Mouse (Mus musculus): ENCODE measurements around the gene Tmem274.
"Not testable (repeated sequence)": the region's sequence is repeated elsewhere in the genome, so short reads cannot be mapped to it uniquely, and the experiment has no call there.

Gene Tmem274

GRCm38 (mm10) chr4:149477078-149477477 lies at the start of gene Tmem274:
Gene Tmem274, plus strand, starts transcription at chr4:149477378.
- no peak for DNase-seq (ENCODE audit: low read depth, low spot score)

DNA sequence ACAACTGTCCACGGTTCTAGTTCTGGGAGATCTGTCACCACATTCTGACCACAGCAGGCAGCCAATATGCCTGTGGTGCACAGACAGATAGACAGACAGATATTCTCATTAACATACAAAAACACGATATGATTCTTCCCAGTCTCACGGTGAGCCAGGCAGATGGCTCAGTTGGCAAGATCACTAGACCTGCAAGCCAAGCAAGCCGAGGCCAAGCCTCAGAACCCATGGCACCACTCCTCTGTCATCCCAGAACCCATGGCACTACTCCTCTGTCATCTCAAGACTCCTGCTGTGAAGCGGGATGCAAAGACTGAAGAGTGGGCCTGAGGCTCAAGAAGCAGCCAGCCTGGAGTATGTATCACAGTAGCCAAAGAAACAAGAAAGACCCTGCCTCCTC lies 47.6 kb upstream of the Tmem274 start:
- DNase-seq (ENCODE audit: low read depth, low spot score): no peak

DNA sequence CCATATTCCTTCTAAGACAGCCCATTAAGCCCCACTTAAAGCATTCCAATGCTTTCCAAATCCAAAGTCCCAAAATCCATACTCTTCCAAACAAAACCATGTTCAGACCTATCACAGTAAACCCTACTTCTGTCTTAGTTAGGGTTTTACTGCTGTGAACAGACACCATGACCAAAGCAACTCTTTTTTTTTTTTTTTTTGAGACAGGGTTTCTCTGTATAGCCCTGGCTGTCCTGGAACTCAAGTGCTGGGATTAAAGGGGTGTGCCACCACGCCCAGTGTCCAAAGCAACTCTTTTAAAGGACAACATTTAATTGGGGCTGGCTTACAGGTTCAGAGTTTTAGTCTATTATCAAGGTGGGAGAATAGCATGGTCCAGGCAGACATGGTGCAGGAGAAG lies 45.3 kb upstream of the Tmem274 start:
- not testable (repeated sequence) for DNase-seq (ENCODE audit: low read depth, low spot score)

DNA sequence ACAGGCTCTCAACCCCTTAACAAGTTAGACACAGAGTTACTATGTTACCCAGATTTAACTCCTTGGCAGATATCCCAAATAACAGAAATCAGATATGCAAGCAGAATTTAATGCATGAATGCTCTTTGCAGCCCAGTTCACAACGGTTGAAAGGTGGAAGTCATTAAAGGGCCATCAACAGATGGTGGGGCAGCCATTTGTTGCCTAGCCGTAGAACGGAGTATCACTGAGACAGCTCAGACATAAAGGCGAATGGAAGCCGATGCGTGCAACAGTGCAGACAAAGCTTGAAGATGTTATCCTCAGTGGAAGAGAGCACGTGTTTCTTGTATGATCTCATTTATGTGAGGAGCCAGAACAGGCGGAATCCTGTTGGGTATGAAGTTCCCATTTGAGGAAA lies 36.6 kb upstream of the Tmem274 start:
- DNase-seq (ENCODE audit: low read depth, low spot score): no peak

DNA sequence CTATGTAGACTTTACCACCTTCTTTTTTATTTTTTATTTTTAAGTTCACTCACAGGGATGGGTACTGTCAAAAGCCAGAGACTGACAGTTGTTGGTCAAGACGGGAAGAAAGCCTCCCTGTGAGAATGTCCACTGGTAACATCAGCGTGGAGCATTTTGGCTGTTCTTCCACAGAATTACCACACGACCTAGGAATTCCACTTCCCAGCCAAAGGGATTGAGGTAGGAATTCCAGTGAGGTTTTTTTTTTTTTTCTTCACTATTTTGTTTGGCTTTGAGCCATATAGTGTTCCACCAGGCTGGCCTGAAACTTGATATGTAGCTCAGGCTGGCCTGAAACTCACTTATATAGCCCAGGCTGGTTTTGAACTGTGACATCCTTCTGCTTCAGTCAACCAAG lies 34.7 kb upstream of the Tmem274 start:
- DNase-seq (ENCODE audit: low read depth, low spot score): no peak

- no peak for DNase-seq (ENCODE audit: low read depth, low spot score)
These were observed 32.7 kb upstream of the Tmem274 start for GRCm38 (mm10) chr4:149444465-149444864.

GRCm38 (mm10) chr4:149444964-149445701 lies 32.0 kb upstream of the Tmem274 start:
- DNase-seq (ENCODE audit: low read depth, low spot score): peak; percentile 92

DNA sequence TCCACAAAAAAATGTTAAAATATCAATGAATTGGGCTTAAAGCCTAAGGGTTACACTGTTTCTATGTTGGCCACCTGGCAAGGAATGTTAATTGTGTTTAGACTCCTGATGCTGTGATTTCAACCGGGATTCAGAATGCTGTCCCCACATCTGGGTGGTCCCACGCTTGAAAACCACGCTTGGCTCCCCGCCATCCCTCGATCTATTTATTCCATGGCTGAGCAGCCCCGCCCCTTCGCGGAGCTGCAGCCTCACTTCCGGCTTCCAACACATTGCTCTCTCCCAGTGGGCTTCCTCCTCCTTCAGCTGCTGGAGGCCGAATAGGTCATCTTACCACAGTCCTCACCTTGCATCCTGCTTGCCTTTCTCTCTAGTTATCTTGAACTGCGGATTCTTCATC lies 31.3 kb upstream of the Tmem274 start:
- DNase-seq (ENCODE audit: low read depth, low spot score): no peak

DNA sequence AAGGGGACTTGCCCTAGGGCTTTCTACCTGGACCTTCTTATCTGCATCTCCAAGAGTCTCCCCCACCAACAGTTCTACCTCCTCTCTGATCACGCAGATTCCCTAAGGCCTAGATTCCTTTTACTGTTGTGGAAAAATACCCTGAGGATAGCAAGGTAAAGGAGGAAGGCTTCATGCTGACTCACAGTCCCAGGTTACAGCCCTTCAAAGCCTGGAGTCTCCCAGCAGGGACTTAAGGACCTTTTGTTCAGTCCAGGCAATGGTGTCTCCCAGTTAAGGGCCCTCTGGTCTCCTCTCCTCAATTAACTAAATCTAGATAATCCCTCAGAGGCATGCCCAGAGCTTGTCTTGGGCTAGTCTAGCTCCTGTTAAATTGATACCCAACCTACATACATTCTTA lies 30.9 kb upstream of the Tmem274 start:
- DNase-seq (ENCODE audit: low read depth, low spot score): no peak

DNA sequence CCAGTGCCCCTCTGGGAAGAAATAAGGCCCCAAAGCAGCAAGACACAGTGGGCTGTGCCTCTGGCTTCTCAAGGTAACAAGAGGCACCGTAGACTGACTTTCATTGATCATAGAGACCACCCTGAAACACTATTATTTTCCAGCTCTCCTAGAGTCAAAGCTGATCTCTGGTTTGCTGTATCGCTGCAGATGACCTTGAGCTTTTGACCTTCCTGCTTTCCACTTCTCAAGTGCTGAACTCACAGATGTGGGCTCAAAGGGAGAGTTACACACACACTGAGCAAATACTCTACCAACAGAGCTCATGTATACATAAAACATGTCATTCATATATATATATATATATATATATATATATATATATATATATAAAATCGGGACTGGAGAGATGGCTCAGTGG lies 26.5 kb upstream of the Tmem274 start:
- no peak for DNase-seq (ENCODE audit: low read depth, low spot score)

DNA sequence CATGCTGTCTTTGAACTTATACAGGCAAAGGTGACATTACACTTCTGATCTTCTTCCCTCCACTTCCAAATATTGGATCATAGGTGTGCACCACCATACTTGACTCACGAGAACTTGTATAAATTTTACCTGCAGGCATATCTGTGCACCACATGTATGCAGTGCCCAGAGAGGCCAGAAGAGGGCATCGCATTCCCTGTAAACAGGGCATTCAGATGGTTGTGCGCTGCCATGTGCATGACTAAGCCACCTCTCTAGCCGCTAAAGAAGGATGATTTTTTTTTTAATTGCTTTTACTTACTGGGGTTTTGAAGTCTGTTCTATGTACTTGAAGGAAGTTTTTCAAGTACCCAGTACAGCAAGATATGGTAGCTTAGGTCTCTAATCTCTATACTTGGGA lies 23.5 kb upstream of the Tmem274 start:
- no peak for DNase-seq (ENCODE audit: low read depth, low spot score)

DNA sequence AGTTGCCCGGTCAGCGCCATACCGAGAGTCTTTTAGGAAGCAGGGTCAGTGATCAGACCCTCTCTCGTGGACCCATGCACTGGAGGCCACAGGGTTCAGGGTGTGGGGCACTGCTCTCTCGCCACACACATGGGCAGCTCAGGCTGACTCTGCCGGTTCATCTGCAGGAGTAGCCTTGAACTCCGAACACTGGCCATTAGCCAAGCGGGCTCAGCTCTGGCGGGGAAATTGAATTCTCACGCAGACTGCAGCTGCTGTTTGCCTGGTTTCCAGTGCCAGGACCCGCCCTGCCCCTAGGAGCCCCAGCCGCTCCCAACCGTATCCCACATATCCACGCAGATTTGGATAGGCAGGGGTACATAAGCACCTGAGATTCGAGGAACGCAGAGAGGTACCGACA lies 22.9 kb upstream of the Tmem274 start:
- DNase-seq (ENCODE audit: low read depth, low spot score): no peak

DNA sequence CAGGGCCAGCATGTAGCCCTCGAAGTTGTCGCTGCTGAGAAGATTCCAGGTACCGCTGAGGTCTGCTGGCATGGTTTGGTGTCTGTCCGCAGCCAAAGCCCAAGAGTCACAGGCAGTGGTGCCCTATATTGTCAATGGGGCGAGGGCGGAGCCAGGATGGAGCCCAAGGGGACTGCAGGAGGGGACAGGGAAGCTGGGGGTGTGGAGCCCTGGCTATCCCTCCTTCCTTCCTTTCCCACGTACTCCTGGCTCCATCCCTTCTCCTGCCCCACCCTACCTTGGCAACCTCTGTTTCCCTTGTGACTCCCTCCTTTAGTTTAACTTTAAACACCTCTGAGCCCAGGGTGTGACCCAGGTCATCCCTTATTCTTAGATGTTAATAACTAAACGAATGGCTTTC lies 22.3 kb upstream of the Tmem274 start, which contains the start of gene Rbp7:
Gene Rbp7, minus strand, starts transcription at position 100 of the 400 bp plus-strand sequence.
- DNase-seq (ENCODE audit: low read depth, low spot score): no peak

DNA sequence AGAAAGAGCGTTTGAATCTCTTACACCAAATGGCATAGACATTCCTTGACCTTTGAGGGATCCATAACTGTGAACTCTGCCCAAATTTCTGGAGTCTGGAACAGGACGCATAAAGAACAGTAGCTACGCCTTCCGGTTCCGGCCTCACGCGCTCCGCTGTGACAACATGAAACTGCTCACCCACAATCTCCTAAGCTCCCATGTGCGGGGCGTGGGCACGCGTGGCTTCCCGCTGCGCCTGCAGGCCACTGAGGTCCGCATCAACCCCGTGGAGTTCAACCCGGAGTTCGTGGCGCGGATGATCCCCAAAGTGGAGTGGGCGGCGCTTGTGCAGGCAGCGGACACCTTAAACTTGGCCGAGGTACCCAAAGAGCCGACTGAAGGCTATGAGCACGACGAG lies 20.0 kb upstream of the Tmem274 start:
- DNase-seq (ENCODE audit: low read depth, low spot score): not testable (repeated sequence)

DNA sequence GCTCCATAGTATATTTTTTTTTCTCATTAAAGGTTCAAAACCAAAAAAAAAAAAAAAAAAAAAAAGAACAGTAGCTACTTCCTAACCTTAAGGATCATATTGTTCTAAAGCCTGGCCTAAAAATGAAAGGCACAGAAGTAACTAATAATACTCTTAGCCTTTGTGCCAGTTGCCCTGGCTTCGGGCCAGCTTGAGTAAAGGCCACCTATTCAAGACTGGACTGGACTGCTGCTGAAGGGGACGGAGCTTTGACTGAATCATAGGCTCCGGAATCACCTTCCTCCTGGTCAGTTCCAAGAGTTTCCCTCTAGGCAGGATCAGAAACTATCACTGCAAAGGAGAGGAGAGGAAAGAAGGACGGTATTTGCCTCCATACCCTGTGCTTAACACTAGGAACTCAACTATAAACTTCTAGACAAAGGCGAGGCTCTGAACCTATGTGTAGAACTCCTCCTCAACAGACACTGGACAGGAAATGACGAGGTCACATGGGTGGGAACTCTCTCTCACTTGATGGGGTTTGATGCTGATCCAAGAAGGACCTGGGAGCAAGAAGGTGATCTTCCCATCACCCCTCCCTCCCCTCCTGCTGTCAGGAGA lies 19.2 kb upstream of the Tmem274 start:
- DNase-seq (ENCODE audit: low read depth, low spot score): no peak

DNA sequence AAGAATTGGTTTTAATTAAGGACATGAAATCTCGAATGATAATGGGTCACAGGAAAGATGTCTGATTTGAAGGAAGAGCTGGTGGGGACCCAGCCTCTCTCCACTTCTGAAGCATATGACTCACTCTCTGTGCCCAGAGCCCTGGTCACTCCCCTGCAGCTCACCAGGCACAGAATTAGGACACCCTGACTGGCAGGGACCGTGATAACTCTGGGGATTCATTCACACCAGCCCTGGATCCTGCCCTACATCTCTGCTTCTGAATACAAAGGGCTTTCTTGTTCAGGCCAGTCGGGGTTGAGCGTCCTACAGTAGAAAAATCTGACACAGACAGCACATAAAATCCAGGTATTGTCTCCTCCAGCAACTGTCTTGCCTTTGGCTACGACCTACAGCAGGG lies 18.7 kb upstream of the Tmem274 start:
- DNase-seq (ENCODE audit: low read depth, low spot score): no peak

DNA sequence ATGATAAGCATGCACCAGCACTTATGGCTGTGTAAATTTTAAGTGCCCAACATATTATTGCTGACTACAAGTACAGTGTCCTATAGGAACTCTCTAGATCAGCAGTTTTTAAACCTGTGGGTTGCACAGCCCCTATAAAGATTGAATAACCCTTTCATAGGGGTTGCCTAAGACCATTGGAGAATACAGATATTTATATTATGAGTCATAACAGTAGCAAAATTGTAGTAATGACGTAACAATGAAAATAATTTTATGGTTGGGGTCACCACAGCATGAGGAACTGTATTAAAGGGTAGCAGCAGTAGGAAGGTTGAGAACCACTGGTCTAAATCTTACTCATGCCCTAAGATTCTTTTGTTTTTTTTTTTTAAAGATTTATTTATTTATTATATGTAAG lies 17.8 kb upstream of the Tmem274 start:
- no peak for DNase-seq (ENCODE audit: low read depth, low spot score)

DNA sequence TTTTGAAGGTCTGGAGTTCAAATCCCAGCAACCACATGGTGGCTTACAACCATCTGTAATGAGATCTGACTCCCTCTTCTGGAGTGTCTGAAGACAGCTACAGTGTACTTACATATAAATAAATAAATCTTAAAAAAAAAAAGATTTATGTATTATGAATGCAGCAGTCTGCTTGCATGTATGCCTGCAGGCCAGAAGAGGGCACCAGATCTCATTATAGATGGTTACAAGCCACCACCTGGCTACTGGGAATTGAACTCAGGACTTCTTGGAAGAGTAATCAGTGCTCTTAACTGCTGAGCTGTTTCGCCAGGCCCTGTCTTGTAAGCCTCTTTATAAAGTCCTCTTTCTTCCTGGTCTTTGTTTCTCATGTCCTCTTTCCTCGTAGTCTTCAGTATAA lies 16.7 kb upstream of the Tmem274 start:
- not testable (repeated sequence) for DNase-seq (ENCODE audit: low read depth, low spot score)

DNA sequence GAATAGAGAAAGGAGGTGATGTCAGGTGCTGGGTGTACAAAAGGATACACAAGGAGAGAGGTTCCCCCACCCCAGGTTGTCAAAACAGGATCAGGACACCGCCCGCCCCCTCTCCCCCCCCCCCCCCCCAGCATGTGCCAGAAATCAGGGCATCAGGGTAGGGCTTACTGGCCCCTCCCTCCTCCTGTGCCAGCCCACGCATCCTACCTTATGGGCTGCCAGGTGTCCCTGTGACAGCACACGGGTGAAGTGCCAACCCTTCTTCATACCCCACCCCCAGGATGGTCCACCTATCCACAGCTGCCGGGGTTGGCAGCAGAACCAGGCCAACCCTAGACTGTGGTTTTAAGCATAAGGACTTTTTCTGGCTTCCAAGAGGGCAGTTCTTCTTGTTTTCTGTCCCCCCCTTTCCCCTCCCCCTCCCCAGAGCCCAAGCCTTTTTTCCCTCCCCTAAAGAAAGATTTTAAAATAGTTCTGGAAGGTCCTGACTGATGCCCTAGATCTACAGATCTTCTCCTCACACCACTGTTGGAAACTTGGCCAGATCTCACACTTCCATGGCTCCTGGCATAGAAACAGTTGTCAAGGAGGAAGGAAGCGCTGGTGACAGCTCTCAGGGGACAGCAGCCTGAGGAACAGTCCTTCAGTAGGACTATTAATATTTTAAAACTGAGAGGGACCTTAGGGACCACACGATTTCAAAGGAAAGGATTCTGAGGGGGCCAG lies 15.4 kb upstream of the Tmem274 start:
- DNase-seq (ENCODE audit: low read depth, low spot score): no peak

- DNase-seq (ENCODE audit: low read depth, low spot score): no peak
These were observed 14.7 kb upstream of the Tmem274 start for GRCm38 (mm10) chr4:149462305-149462971.

DNA sequence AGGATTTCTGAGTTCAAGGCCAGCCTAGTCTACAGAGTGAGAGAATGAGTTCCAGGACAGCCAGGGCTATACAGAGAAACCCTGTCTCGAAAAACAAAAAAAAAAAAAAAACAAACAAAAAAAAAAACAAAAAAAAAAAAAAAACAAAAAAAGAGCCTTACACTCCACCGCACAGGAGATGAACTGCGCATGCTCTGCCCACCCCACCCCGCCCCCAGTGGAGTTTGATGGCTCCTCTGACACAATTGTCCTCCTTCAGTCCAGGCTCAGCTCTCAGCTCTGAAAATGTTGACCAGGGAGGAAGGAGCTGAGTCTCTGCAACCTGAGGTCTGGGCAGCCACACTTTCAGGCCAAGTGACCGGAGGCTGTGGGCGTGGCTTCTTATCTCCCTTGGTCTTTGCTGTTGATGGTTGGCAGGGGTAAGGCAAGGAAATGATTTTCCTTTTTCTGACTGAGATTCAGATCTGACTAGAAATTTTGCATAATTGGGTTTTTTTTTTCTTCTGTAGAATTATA lies 13.7 kb upstream of the Tmem274 start:
- no peak for DNase-seq (ENCODE audit: low read depth, low spot score)

- no peak for DNase-seq (ENCODE audit: low read depth, low spot score)
These were observed 7.6 kb upstream of the Tmem274 start for GRCm38 (mm10) chr4:149469557-149469956.

All from telencephalon, adult 2 months (tissue).